Mouse (Mus musculus): ENCODE results near the gene Ywhaq.

- no peak for TF ChIP-seq POLR2A (IDR thresholded peaks at IDR 0.05; ENCODE audit: insufficient read length, low read depth)
- no peak for TF ChIP-seq TCF12 (IDR thresholded peaks at IDR 0.05; ENCODE audit: insufficient read depth, poor library complexity, severe bottlenecking)
- no peak for TF ChIP-seq MAX (IDR thresholded peaks at IDR 0.05; ENCODE audit: low read depth)
- no peak for TF ChIP-seq MYOD1 (IDR thresholded peaks at IDR 0.05; ENCODE audit: control insufficient read depth in 1 of 3, insufficient read length in 2 of 3, low read depth in 2 of 3)
- no peak for TF ChIP-seq TCF3 (IDR thresholded peaks at IDR 0.05; ENCODE audit: insufficient read length, low read depth)
- TF ChIP-seq USF1 (IDR thresholded peaks at IDR 0.05; ENCODE audit: low read depth), result no peak
- TF ChIP-seq E2F4 (IDR thresholded peaks at IDR 0.05; ENCODE audit: insufficient read depth), result no peak
- no peak for TF ChIP-seq POLR2AphosphoS2 (IDR thresholded peaks at IDR 0.05; ENCODE audit: insufficient read length, low read depth)
These were observed 20.9 kb upstream of the Ywhaq start for GRCm38 (mm10) chr12:21438294-21438693.

Measured in myocyte (in vitro differentiated cells).